Mouse (Mus musculus) embryonic stem cell, embryonic (primary cell): ENCODE data around the gene Psg19.
"Not testable (repeated sequence)": the region's sequence is repeated elsewhere in the genome, so short reads cannot be mapped to it uniquely, and the experiment has no call there.

Source experiments
- CTCF ChIA-PET, 4 experiments: fragments of 300-600 bp in 2 of 4; fragments of 350-600 bp in 2 of 4; sonication (Branson Sonifier 250); formaldehyde crosslinking; loops; one replicate each; lab custom pipeline; 2022; ENCODE audit warnings: inconsistent platforms in 2 of 4; lab: Charles Lee
- POLR2A ChIA-PET, 4 experiments: fragments of 300-600 bp in 2 of 4; fragments of 350-600 bp in 2 of 4; sonication (Branson Sonifier 250); formaldehyde crosslinking; loops; one replicate each; lab custom pipeline; 2022; ENCODE audit warnings: antibody characterized with exemption in 4 of 4, inconsistent platforms in 1 of 4; lab: Charles Lee

The Psg19 gene

GRCm38 (mm10) chr7:18798420-18798819 is at the start of gene Psg19:
Gene Psg19 (minus strand): TSS chr7:18798520.
- ChIA-PET CTCF (interaction anchor here in 2 of 4 experiments (0.6 to 1.5 kb wide), 3 partner anchors 49 to 295 kb away, joined by 3 to 5 read pairs (median 3); no protein-coding TSS in a partner anchor), POLR2A (interaction anchor here in 1 of 4 experiments (0.6 kb wide), 1 partner anchor 74 kb away, joined by 4 read pairs; no protein-coding TSS in a partner anchor)

GRCm38 (mm10) chr7:18844811-18845210 is 46.5 kb upstream of the Psg19 start:
- ChIA-PET POLR2A (interaction anchor here in 1 of 4 experiments (0.6 to 1.9 kb wide), 2 partner anchors 98 to 133 kb away, joined by 5 to 6 read pairs; no protein-coding TSS in a partner anchor), CTCF (no interaction called here)

DNA sequence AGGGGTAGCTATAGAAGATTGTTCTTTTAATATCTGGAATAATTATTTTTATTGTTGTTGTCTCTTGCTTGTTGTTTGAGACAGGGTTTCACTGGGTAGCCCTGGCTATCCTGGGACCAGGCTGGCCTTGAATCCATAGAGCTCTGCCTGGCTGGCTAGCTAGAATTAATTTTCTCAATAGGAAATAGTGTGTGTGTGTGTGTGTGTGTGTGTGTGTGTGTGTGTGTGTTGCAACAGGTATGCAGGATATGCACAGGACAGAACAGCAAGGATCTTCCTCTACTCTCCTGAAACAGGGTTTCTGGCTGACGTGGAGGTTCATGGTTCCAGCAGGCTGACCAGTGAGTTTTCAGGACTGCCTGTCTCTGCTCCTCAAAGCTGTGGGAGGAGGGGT is 42.9 kb upstream of the Psg19 start:
- POLR2A ChIA-PET, result interaction anchor here in 2 of 4 experiments (0.6 to 2.5 kb wide), 3 partner anchors 13 to 626 kb away, joined by 3 to 7 read pairs (median 3); no protein-coding TSS in a partner anchor
- CTCF ChIA-PET, result interaction anchor here in 3 of 4 experiments (0.5 to 1.2 kb wide), 3 partner anchors 13 to 470 kb away, joined by 3 read pairs; no protein-coding TSS in a partner anchor

DNA sequence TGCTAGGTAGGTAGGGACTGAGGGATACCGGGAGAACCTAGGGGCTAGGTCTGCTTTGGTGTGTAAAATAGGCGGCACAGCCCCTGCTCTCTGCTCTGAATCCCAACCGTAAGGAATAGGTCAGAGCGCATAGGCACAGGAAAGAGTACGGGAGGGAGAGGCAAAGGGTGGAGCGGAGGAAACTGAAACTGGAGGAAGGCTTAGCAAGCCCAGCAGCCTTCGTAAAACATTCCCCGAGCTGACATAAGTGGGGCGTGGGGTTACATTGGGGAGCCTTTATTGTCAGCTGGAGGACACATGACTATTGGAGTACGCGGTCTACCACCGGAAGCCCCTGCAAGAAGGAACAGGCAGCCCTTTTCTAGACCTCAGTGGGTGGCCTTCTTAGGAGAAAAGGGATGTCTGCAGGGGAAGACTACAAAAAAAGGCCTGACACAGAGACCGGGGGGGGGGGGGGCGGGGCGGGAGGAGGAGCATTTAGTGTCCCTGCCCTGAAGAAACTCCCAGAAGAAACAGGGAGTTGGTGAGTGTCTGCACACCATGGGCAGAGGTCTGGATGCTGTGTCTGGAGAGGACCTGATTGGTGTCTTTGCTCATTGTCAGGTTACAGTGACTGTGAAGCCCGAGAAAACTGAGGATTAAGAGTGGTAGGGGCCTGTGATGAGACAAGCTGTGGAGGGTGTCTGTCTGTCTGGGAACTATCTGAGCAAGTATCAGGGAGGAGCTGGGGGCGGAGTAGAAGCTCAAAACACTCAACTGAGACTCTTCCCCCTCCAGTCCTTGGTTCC is 42.3 kb upstream of the Psg19 start:
- ChIA-PET POLR2A (interaction anchor here in 3 of 4 experiments (0.6 to 2.5 kb wide), 8 partner anchors 10 to 1778 kb away, joined by 3 to 7 read pairs (median 3); partner anchors contain the start of gene Hif3a (in 1 of the 3)), CTCF (interaction anchor here (0.5 to 1.7 kb wide), 6 partner anchors 12 to 470 kb away, joined by 3 to 9 read pairs (median 3); no protein-coding TSS in a partner anchor)

GRCm38 (mm10) chr7:18839865-18840264 is 41.5 kb upstream of the Psg19 start, which contains the start of gene Mill2:
Gene Mill2 (plus strand): TSS chr7:18839966.
- CTCF ChIA-PET, result interaction anchor here in 2 of 4 experiments (0.5 to 1.7 kb wide), 2 partner anchors 11 to 32 kb away, joined by 3 to 9 read pairs; no protein-coding TSS in a partner anchor
- POLR2A ChIA-PET, result interaction anchor here in 3 of 4 experiments (1.1 to 2.5 kb wide), 6 partner anchors 10 to 43 kb away, joined by 3 to 7 read pairs (median 4); no protein-coding TSS in a partner anchor

- ChIA-PET CTCF (interaction anchor here in 3 of 4 experiments (0.5 to 0.9 kb wide), 5 partner anchors 33 to 1893 kb away, joined by 3 to 7 read pairs (median 3); no protein-coding TSS in a partner anchor), POLR2A (interaction anchor here in 2 of 4 experiments (0.5 to 1.0 kb wide), 2 partner anchors 40 to 80 kb away, joined by 3 read pairs; no protein-coding TSS in a partner anchor)
Observed at GRCm38 (mm10) chr7:18832298-18832697, 34.0 kb upstream of the Psg19 start.

GRCm38 (mm10) chr7:18829545-18829944 is 31.2 kb upstream of the Psg19 start:
- CTCF ChIA-PET, result interaction anchor here in 1 of 4 experiments (2.1 kb wide), 1 partner anchor 43 kb away, joined by 12 read pairs; the partner anchor contains the start of gene Pglyrp1
- POLR2A ChIA-PET, result no interaction called here

GRCm38 (mm10) chr7:18828592-18828991 is 30.3 kb upstream of the Psg19 start:
- CTCF ChIA-PET, result interaction anchor here in 3 of 4 experiments (0.6 to 2.1 kb wide), 20 partner anchors 9 to 1121 kb away, joined by 3 to 12 read pairs (median 4); partner anchors contain the start of genes Mill2 (in 1 of the 3), Nanos2 (in 1 of the 3) and Pglyrp1 (in 1 of the 3)
- POLR2A ChIA-PET, result interaction anchor here in 3 of 4 experiments (0.7 to 1.2 kb wide), 5 partner anchors 9 to 1092 kb away, joined by 3 to 7 read pairs (median 4); partner anchors contain the start of genes Mill2 (in 2 of the 3) and Pvr (in 1 of the 3)

- POLR2A ChIA-PET, result interaction anchor here in 3 of 4 experiments (0.7 to 1.2 kb wide), 6 partner anchors 8 to 1093 kb away, joined by 3 to 7 read pairs (median 4); partner anchors contain the start of genes Mill2 (in 2 of the 3) and Pvr (in 1 of the 3)
- CTCF ChIA-PET, result interaction anchor here in 3 of 4 experiments (0.6 to 2.1 kb wide), 20 partner anchors 10 to 440 kb away, joined by 3 to 12 read pairs (median 3); partner anchors contain the start of genes Mill2 (in 1 of the 3), Nanos2 (in 1 of the 3) and Pglyrp1 (in 1 of the 3)
Observed at GRCm38 (mm10) chr7:18827792-18828546, 29.6 kb upstream of the Psg19 start.

DNA sequence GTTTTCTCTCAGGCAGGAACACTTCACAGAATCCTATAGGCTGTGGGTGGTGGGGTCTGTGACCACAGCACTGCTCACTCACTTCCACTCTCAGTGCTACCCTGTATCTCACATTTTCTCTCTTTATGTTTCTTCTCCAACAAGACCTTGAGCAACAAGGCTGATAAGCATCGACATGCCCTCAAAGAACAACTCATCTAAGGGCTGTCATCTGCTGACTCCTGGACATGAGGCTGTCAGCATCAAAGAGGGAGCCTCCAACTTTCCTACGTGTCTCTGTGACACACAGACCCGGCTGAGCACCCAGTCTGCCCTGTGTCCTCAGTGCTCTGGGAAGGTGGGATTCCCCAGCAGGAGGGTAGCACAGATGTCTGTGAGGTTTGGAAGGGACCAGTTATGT is 23.2 kb upstream of the Psg19 start, which contains the start of gene Psg17:
Gene Psg17 (minus strand): TSS at position 101 of the 400 bp plus-strand sequence.
- ChIA-PET CTCF (interaction anchor here in 1 of 4 experiments (0.6 kb wide), 1 partner anchor 26 kb away, joined by 3 read pairs; no protein-coding TSS in a partner anchor), POLR2A (no interaction called here)

- POLR2A ChIA-PET, result no interaction called here
- CTCF ChIA-PET, result no interaction called here
Observed at GRCm38 (mm10) chr7:18818301-18818700, 20.0 kb upstream of the Psg19 start.

- CTCF ChIA-PET, result no interaction called here
- POLR2A ChIA-PET, result no interaction called here
Observed at GRCm38 (mm10) chr7:18803526-18803925, 5.2 kb upstream of the Psg19 start.

GRCm38 (mm10) chr7:18799129-18799528 is 809 bp upstream of the Psg19 start:
- POLR2A ChIA-PET, result no interaction called here
- CTCF ChIA-PET, result interaction anchor here in 2 of 4 experiments (0.6 to 1.5 kb wide), 3 partner anchors 49 to 294 kb away, joined by 3 to 5 read pairs (median 3); no protein-coding TSS in a partner anchor

DNA sequence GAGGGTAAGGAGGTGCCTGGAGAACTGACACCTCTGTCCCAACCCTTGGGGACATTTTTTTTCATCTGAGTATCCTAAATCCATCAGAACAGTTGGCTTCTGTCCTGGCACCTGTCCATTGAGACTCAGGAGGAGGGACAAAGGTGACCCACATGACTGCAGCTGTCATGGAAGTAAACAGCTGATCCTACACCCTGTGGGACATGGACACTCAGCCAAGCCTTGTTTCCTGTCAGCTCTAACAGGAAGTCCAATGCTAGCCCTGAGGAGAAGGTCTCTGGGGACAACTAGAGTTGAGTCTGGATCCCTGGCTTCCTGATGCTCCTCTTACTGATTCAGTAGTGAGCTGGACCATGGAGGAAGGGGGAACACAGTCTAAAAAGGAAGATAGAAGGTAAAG is 7.6 kb downstream of the Psg19 start:
- POLR2A ChIA-PET, result not testable (repeated sequence)

GRCm38 (mm10) chr7:18781301-18781700 is 17.0 kb downstream of the Psg19 start:
- CTCF ChIA-PET, result interaction anchor here in 1 of 4 experiments (1.3 to 1.6 kb wide), 2 partner anchors 31 to 71 kb away, joined by 4 to 5 read pairs; no protein-coding TSS in a partner anchor
- POLR2A ChIA-PET, result not testable (repeated sequence)

More for the DNA sequence above, 7.6 kb downstream of the Psg19 start:
- CTCF ChIA-PET, result not testable (repeated sequence)

DNA sequence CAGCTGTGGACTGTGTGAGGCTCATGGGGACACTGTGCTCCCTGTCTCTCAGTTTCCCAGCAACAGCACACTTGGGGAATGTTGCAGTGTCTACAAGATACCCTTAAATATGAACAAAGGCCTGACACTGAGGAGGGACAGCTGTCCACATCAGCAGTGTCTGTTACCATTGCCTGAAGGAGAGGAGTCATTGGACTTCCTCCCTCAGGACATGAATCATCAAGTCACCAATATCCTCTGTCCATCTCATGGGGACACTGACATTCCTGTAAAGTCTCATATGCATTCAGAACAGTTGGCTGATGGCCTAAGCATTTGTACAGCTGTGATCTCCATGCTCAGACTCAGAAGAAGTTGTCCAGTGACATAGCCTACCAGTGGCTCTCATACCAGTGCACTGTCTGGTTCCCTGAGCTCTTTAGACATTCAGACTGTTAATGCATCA is 19.0 kb downstream of the Psg19 start:
- CTCF ChIA-PET, result no interaction called here
- POLR2A ChIA-PET, result interaction anchor here in 1 of 4 experiments (0.6 kb wide), 1 partner anchor 1884 kb away, joined by 7 read pairs; no protein-coding TSS in a partner anchor

DNA sequence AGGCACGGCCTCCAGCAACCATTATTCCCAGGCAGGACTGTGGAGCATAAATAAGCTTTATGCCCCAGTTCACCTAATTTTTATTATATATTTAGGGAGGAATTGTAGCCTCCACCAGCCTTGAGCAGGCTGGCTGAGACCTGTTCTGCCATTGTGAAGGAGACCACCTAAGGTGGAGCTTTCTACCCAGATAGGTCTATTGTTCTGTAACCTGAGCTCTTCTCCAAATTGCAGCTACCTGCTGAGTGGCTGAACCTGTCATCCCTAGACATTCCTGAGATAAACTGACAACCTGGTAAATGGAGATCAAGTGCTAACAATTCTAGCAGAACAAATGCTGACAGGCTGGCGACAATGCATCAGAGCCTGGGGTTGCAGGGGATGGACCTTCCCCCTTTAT is 35.4 kb downstream of the Psg19 start:
- POLR2A ChIA-PET, CTCF ChIA-PET: not testable (repeated sequence)
